Comparison of ENCODE assay signal across 8 mouse cellular contexts in genomic region chr16:50737396-50737843, GRCm38 (mm10).
DNase-seq lines count a peak whose midpoint lies in the region; ATAC-seq lines count a peak whose summit lies in the region.

No protein-coding gene starts in this region.

- peaks cover 10% of the 10 kb centered on the region for H3K4me1 ChIP-seq in hindbrain, embryonic 15.5 days (replicated peaks)
- H3K4me1 ChIP-seq in liver, embryonic 15.5 days (replicated peaks): peaks cover 16% of the 10 kb centered on the region
- no peaks in the 10 kb centered on the region for H3K4me1 ChIP-seq in neural tube, embryonic 14.5 days (ENCODE audit: control insufficient read depth, insufficient read depth, low read length)

- H3K9ac ChIP-seq in hindbrain, embryonic 15.5 days: peak overlapping the region; percentile 18; the same call in 1 of the 2 replicates
- H3K9ac ChIP-seq in liver, embryonic 15.5 days: no peak overlapping the region
- H3K9ac ChIP-seq in neural tube, embryonic 14.5 days (replicated peaks; ENCODE audit: low read depth, low read length): no peak overlapping the region

- WGBS in hindbrain, embryonic 15.5 days: 28% methylated on average over 10 of the region's 10 CpGs
- WGBS in liver, embryonic 15.5 days (ENCODE audit: insufficient replicate concordance): 16% methylated on average over 10 of the region's 10 CpGs
- WGBS in neural tube, embryonic 14.5 days: 41% methylated on average over 10 of the region's 10 CpGs

- H3K27me3 ChIP-seq in hindbrain, embryonic 15.5 days: 0 out of 2 replicates have a peak, but pooled peaks cover 2% of the 10 kb centered on the region
- H3K27me3 ChIP-seq in liver, embryonic 15.5 days: no peaks in the 10 kb centered on the region
- H3K27me3 ChIP-seq in neural tube, embryonic 14.5 days (ENCODE audit: control insufficient read depth, insufficient read depth, low read length): no peaks in the 10 kb centered on the region

- H3K36me3 ChIP-seq in hindbrain, embryonic 15.5 days: no peaks in the 10 kb centered on the region
- H3K36me3 ChIP-seq in liver, embryonic 15.5 days (replicated peaks): no peaks in the 10 kb centered on the region
- H3K36me3 ChIP-seq in neural tube, embryonic 14.5 days (ENCODE audit: control insufficient read depth, insufficient read depth, low read length): no peaks in the 10 kb centered on the region

- H3K4me2 ChIP-seq in hindbrain, embryonic 15.5 days: peak overlapping the region; percentile 62
- peak overlapping the region; percentile 69 for H3K4me2 ChIP-seq in liver, embryonic 15.5 days
- peak overlapping the region; percentile 47 for H3K4me2 ChIP-seq in neural tube, embryonic 14.5 days (ENCODE audit: low read depth, low read length)

- peak; percentile 11 for ATAC-seq in activated CD4-positive, CD25-positive, alpha-beta regulatory T cell, adult 4 months
- no peak for ATAC-seq in hindbrain, embryonic 15.5 days (ENCODE audit: low FRiP score, low read depth)
- ATAC-seq in liver, embryonic 15.5 days (ENCODE audit: insufficient read depth): no peak
- ATAC-seq in neural tube, embryonic 14.5 days (ENCODE audit: low read depth): no peak

- peak overlapping the region; percentile 48 for H3K4me3 ChIP-seq in hindbrain, embryonic 15.5 days
- H3K4me3 ChIP-seq in liver, embryonic 15.5 days (replicated peaks): peak overlapping the region; percentile 51
- peak overlapping the region; percentile 31 for H3K4me3 ChIP-seq in neural tube, embryonic 14.5 days (ENCODE audit: low read depth, low read length)

- H3K9me3 ChIP-seq in hindbrain, embryonic 15.5 days: no peaks in the 10 kb centered on the region
- H3K9me3 ChIP-seq in liver, embryonic 15.5 days (replicated peaks): no peaks in the 10 kb centered on the region
- H3K9me3 ChIP-seq in neural tube, embryonic 14.5 days (ENCODE audit: control insufficient read depth, low read length): no peaks in the 10 kb centered on the region

- H3K27ac ChIP-seq in hindbrain, embryonic 15.5 days (replicated peaks): no peak overlapping the region
- H3K27ac ChIP-seq in liver, embryonic 15.5 days (replicated peaks): no peak overlapping the region
- no peak overlapping the region for H3K27ac ChIP-seq in neural tube, embryonic 14.5 days (ENCODE audit: low read depth, low read length)

- DNase-seq in gastrocnemius, adult 18-20 months (ENCODE audit: low spot score): peak; percentile 23
- DNase-seq in gastrocnemius, postnatal 14 days: no peak
- peak; percentile 31 for DNase-seq in fat pad, adult 2 months (ENCODE audit: extremely low read depth, low read depth, low spot score)
- DNase-seq in right cerebral cortex, postnatal 25 days: no peak

- intact Hi-C loops in gastrocnemius, postnatal 14 days (cut with DNase I; ENCODE audit: low total_unique reads): loop anchor here (5.0 kb wide), 1 partner anchor 205 kb away; no protein-coding TSS in a partner anchor

Comparison
In these comparisons a context has a peak if more than half of its experiments do, and no peak if none do; other contexts are left out.
1. DNase-seq: peak in gastrocnemius, adult 18-20 months (single experiment) and fat pad, adult 2 months (single experiment); none in gastrocnemius, postnatal 14 days (single experiment) and right cerebral cortex, postnatal 25 days (single experiment).
2. Peak in every context shown above with its lines, with median percentiles within 50 percentile points of each other: H3K4me2 ChIP-seq and H3K4me3 ChIP-seq.